Mouse (Mus musculus) B cell, adult 62 days (primary cell): Measurements from ENCODE around the gene Otud5. TPM values are rescaled to one million over a fixed set of nuclear protein-coding genes. Genes with fewer than 3 reads are reported as not detected.

Experiments used
- total RNA-seq: library from RNA; stranded (reverse); gene quantifications from 4 replicates; pipeline ENCODE4 v1.2.4, GENCODE M21; 2023

Gene Otud5
- total RNA-seq, result 168 to 185 TPM (median 181 TPM) in 4 replicates

DNA sequence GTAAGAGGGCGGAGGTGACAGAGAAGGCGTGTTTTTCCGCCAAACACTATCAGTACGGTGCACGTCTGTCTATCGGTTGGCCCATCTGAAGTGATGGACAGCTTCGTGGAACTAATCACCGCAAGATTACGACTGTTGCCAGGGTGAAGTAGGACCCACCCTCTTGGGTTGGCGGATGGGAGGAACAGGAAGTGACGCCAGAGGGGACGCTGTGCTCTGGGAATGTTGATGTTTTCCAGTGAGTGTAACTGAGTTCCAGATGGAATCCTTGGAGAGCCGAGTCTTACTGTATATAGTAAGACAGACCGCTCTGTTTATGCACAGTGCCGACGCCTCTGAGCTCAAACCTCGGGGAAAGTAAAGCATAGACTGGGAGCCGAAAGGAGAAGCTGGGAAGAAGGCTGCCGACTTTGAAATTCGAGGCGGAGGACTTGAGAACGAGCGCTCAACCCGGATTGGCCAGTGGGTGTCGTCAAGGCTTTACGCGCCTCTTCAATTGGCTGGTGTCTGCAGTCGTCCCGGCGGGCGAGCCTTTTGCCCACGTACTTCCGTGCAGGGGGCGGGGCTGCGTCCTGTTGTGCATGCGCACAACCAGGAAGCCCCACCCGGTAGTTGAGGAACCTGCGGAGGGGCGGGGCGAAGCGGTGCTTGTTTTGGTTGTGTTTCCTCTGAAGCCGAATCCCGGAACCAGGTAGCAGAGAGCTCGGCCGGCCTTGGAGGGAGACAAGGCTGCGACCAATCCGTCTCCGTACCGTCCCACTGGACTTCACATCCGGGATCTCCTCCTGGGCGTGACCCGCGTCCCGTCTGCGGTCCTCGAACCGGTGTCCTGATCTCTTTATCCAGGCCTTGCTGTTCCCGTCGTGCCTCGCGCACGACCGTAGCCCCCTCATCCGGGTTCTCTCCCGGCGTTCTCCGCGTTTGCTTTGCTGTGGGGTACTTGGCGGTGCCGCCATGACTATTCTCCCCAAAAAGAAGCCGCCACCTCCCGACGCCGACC, at the start of gene Otud5:
TSS of gene Otud5 (plus strand) at position 202 of the 1,000 bp plus-strand sequence.

GRCm38 (mm10) chrX:7821865-7822779, 19.0 kb upstream of the Otud5 start, which contains the start of gene Kcnd1:
Gene Kcnd1 (plus strand): TSS chrX:7822289.

DNA sequence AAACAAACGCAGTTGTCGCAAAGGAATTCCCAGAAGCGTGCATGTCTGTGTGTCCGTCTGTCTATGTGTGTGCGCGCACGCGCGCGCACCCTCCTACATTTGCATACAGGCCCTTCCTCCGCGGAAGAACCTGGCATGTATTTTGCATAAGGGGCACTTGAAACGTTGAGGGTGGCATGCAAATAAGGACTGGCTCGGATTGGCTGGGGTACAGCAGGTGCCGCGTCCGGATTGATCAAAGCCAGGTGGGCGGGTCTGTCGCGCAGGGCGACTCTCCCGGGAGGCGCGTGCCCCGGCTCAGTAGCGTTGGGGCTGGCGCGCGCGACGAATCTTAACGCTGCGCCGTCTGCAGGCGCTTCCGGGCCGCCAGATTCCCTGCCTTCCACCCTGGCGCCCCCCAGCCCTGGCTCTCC, 36.8 kb downstream of the Otud5 start, which contains the start of gene Pim2:
TSS of gene Pim2 (plus strand) at position 256 of the 413 bp plus-strand sequence.

DNA sequence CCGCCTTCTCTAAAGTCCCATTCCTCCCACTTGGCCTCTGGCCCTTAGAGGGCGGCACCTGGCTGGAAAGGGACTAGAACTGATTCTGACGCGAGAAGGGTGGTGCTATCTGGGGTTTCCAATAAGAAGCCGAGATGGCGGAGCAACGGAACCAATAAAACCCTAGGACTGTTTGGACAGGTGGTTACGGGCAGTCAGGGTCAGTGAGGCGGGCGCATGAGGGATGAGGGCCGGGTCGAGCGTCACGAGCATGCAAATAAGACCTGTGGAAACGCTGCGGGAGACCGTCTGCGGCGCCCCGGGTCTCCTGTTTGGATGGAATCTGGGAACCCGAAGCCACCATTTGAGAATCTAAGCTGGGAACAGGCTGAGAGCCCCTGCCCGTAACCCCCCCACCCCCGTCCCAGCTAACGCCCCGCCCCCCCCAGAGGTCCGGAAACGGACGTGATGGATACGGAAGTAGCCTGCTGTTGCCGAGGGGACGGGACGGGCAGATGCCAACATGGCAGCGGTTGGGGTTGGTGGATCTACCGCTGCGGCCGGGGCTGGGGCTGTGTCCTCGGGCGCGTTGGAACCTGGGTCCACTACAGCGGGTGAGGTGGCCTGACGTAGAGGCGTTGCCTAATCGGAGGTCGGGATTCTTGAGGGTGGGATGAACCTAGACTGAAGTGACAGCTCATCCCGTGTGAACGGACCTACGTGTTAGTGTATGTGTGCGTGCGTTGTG, 42.8 kb downstream of the Otud5 start, which contains the start of gene Slc35a2:
TSS of gene Slc35a2 (plus strand) at position 188 of the 727 bp plus-strand sequence.

DNA sequence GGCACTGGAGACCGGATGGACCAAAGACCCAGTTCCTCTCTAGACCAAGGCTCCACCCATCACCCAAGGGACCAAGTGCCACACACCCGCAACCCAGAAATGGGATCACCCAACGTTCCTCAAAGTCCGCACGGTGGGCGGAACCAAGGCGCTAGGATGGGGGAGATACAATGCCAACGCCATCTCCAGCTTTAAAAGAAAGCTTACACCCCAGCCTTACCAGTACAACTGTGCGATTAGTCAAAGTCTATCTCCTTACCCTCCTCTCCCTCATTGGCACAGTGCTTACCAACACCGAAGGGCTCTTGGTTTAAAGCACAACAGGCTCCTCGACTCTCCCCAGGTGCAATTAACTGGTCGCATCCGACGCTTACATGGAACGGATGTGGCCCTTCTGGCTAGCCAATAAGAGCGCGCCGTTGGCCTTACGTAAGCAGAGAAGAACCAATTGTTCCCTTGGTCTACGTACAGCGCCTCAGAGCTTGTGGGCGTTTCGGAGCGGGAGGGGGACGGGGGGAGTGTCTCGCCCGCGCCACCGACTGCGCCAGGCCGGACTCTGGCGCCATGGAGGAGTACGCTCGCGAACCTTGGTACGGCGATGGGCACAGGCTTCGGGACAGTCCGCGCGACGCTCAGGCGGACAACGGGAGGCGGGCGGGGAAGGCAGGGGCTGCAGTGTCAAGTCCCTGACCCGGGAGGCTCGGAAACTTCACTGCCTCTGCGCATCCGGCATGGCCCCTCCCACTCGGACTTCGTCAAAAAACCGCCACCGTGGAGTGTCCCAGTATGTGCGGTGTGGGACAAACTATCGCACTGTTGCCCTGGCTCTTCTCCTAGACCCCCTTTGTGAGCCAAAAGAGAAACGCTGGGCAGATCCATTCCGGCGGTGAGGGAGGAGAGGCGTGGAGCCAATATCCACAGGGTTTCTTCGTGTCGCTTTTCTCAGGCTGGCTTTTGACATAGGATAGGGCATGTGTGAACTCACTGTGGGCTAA, 58.0 kb downstream of the Otud5 start, which contains the start of the genes Pqbp1 and Timm17b:
TSS of gene Pqbp1 (minus strand) at position 390 of the 995 bp plus-strand sequence.
TSS of gene Timm17b (plus strand) at position 478 of the 995 bp plus-strand sequence.

GRCm38 (mm10) chrX:7907735-7908134, 66.6 kb downstream of the Otud5 start, which contains the start of gene Gm10491:
Gene Gm10491 (minus strand): TSS chrX:7907835.

DNA sequence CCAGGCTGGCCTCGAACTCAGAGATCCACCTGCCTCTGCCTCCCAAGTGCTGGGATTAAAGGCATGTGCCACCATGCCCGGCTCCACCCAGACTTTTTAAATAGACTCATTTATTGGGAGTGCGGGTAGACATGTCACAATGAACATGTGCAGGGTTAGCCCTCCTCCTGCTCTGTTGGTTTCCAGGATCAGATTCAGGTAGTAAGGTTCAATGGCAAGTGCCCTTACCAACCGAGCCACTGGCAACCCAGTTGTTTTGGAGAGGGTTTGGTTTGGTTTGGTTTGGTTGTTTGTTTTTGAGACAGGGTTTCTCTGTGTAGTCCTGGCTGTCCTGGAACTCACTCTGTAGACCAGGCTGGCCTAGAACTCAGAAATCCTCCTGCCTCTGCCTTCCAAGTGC, 68.1 kb downstream of the Otud5 start, which contains the start of gene Gm10490:
TSS of gene Gm10490 (plus strand) at position 301 of the 400 bp plus-strand sequence.

GRCm38 (mm10) chrX:7919601-7920383, 78.6 kb downstream of the Otud5 start, which contains the start of gene Pcsk1n:
Gene Pcsk1n (plus strand): TSS chrX:7919822.

Other genes starting within 250 kb of the Otud5 start
- 19.2 to 22.5 TPM (median 20.0 TPM) in 4 replicates for gene Ccdc22, start 235.8 kb upstream of the Otud5 start, total RNA-seq
- gene Cacna1f, start 234.3 kb upstream of the Otud5 start, total RNA-seq, result not detected in 4 replicates
- gene Syp, start 202.9 kb upstream of the Otud5 start, total RNA-seq, result 0.36 to 0.58 TPM (median 0.56 TPM) in 3 of 4 replicates, not detected in the other
- gene Prickle3, start 184.1 kb upstream of the Otud5 start, total RNA-seq, result 24.4 to 28.3 TPM (median 25.8 TPM) in 4 replicates
- gene Plp2, start 170.0 kb upstream of the Otud5 start, total RNA-seq, result 85.6 to 91.6 TPM (median 88.3 TPM) in 4 replicates
- not detected in 4 replicates for gene Magix, start 160.1 kb upstream of the Otud5 start, total RNA-seq
- gene Gpkow, start 144.2 kb upstream of the Otud5 start, total RNA-seq, result 45.1 to 48.2 TPM (median 46.2 TPM) in 4 replicates
- gene Wdr45, start 127.0 kb upstream of the Otud5 start, total RNA-seq, result 58.2 to 89.6 TPM (median 70.2 TPM) in 4 replicates
- gene Gm45208, start 119.1 kb upstream of the Otud5 start, total RNA-seq, result not detected in 4 replicates
- 9.6 to 13.9 TPM (median 12.0 TPM) in 4 replicates for gene Praf2, start 112.9 kb upstream of the Otud5 start, total RNA-seq
- not detected in 4 replicates for gene Ccdc120, start 90.5 kb upstream of the Otud5 start, total RNA-seq
- 26.2 to 36.6 TPM (median 32.7 TPM) in 4 replicates for gene Tfe3, start 78.8 kb upstream of the Otud5 start, total RNA-seq
- gene Gripap1, start 51.6 kb upstream of the Otud5 start, total RNA-seq, result 277 to 286 TPM (median 284 TPM) in 4 replicates
- 1.5 to 2.4 TPM (median 1.9 TPM) in 4 replicates for gene Kcnd1, start 19.1 kb upstream of the Otud5 start, total RNA-seq
- gene Pim2, start 36.9 kb downstream of the Otud5 start, total RNA-seq, result 36.0 to 41.3 TPM (median 37.2 TPM) in 4 replicates
- 28.8 to 38.6 TPM (median 35.1 TPM) in 4 replicates for gene Slc35a2, start 42.7 kb downstream of the Otud5 start, total RNA-seq
- 126 to 133 TPM (median 129 TPM) in 4 replicates for gene Pqbp1, start 57.9 kb downstream of the Otud5 start, total RNA-seq
- gene Timm17b, start 58.0 kb downstream of the Otud5 start, total RNA-seq, result 38.8 to 55.7 TPM (median 51.5 TPM) in 4 replicates
- not detected in 4 replicates for gene Gm10491, start 66.5 kb downstream of the Otud5 start, total RNA-seq
- 2.1 TPM in 1 of 4 replicates, not detected in the others for gene Gm10490, start 68.2 kb downstream of the Otud5 start, total RNA-seq
- not detected in 4 replicates for gene Pcsk1n, start 78.5 kb downstream of the Otud5 start, total RNA-seq
- not detected in 4 replicates for gene Eras, start 87.2 kb downstream of the Otud5 start, total RNA-seq
- 15.9 to 26.0 TPM (median 21.4 TPM) in 4 replicates for gene Hdac6, start 106.5 kb downstream of the Otud5 start, total RNA-seq
- gene Gata1, start 136.7 kb downstream of the Otud5 start, total RNA-seq, result not detected in 4 replicates
- not detected in 4 replicates for gene Glod5, start 177.1 kb downstream of the Otud5 start, total RNA-seq
- gene Suv39h1, start 233.4 kb downstream of the Otud5 start, total RNA-seq, result 25.6 to 28.5 TPM (median 27.7 TPM) in 4 replicates
- 123 to 128 TPM (median 127 TPM) in 4 replicates for gene Was, start 249.1 kb downstream of the Otud5 start, total RNA-seq